Mouse (Mus musculus) liver, postnatal 0 days (tissue): ENCODE measurements around the gene Kmt2b. TPM values are rescaled to one million over a fixed set of nuclear protein-coding genes. Genes with fewer than 3 reads are reported as not detected.

Source experiments
- ATAC-seq: fragments of 200-750 bp; cut with Nextera tagmentation; 2 replicates; pipeline ENCODE4 v1.8.0; 2017; ENCODE audit warnings: mild to moderate bottlenecking, moderate library complexity
- DNase-seq: peaks from one replicate; pipeline ENCODE4 v3.0.0-alpha.2; 2016
- H3K27ac ChIP-seq: fragments of 300-500 bp; sonication (generic); 2 replicates; pipeline ENCODE4 v1.5.1; 2014; ENCODE audit warnings: antibody characterized with exemption, moderate library complexity, mild to moderate bottlenecking, low read depth
- H3K27me3 ChIP-seq: fragments of 300-500 bp; sonication (generic); 2 replicates; pipeline ENCODE4 v1.6.1; 2014; ENCODE audit warnings: low read length, control low read depth, mixed read lengths; ENCODE audit not compliant: insufficient read depth
- H3K36me3 ChIP-seq: fragments of 300-500 bp; sonication (generic); replicated peaks from 2 replicates; pipeline ENCODE4 v1.6.1; 2014; ENCODE audit warnings: mild to moderate bottlenecking, control low read depth, low read length, moderate library complexity, mixed read lengths; ENCODE audit not compliant: insufficient read depth
- H3K4me1 ChIP-seq: fragments of 300-500 bp; sonication (generic); 2 replicates; pipeline ENCODE4 v1.6.1; 2014; ENCODE audit warnings: antibody characterized with exemption, mild to moderate bottlenecking, control low read depth; ENCODE audit not compliant: insufficient read depth
- H3K4me2 ChIP-seq: fragments of 300-500 bp; sonication (generic); 2 replicates; pipeline ENCODE4 v1.6.1; 2014; ENCODE audit warnings: low read depth, mild to moderate bottlenecking, low read length, moderate library complexity, mixed read lengths
- H3K4me3 ChIP-seq: fragments of 300-500 bp; sonication (generic); 2 replicates; pipeline ENCODE4 v1.5.1; 2014; ENCODE audit warnings: low read depth, low read length
- H3K9ac ChIP-seq: fragments of 300-500 bp; sonication (generic); replicated peaks from 2 replicates; pipeline ENCODE4 v1.6.1; 2014; ENCODE audit warnings: mild to moderate bottlenecking, moderate library complexity
- H3K9me3 ChIP-seq: fragments of 300-500 bp; sonication (generic); 2 replicates; pipeline ENCODE4 v1.6.1; 2016; ENCODE audit warnings: mild to moderate bottlenecking, control low read depth, low read length, mixed read lengths
- CTCF ChIP-seq: sonication (generic); IDR thresholded peaks from 2 replicates; pipeline ENCODE4 v1.5.1; 2016; ENCODE audit warnings: antibody characterized with exemption, low read depth
- EP300 ChIP-seq: IDR thresholded peaks from 2 replicates; pipeline ENCODE4 v1.6.1; 2016; ENCODE audit warnings: antibody characterized with exemption, low read depth, mild to moderate bottlenecking
- WGBS: fragments of 180-500 bp; shearing (Covaris S2); extraction: QIAGEN DNeasy Blood & Tissue Kit; methylation state at CpG from one replicate; pipeline ENCODE4 v1.1.7; 2014; ENCODE audit not compliant: insufficient replicate concordance; 5-methylcytosine and 5-hydroxymethylcytosine counted together
- polyA plus RNA-seq: library from polyadenylated mRNA; unstranded; fragments of >200 nt; fragmentation: Nextera tagmentation; extraction: Ambion mirVana; gene quantifications from 2 replicates; pipeline ENCODE4 v1.2.1, GENCODE M21; 2015

Gene Kmt2b
- polyA plus RNA-seq, 1 experiment from 2014 or later: 3.1 TPM

- Histone ChIP-seq H3K36me3 (peaks cover 21% of the 10 kb centered on the region), H3K27ac (peak overlapping the region; percentile 93), H3K9ac (peak overlapping the region; percentile 62), H3K9me3 (no peaks in the 10 kb centered on the region), H3K4me3 (peak overlapping the region; percentile 69), H3K27me3 (no peaks in the 10 kb centered on the region), H3K4me2 (peak overlapping the region; percentile 90), H3K4me1 (peaks cover 13% of the 10 kb centered on the region)
- DNase-seq: no peak
- TF ChIP-seq EP300: no peak
- peak; percentile 62 for TF ChIP-seq CTCF
- 1% methylated on average over 10 of the region's 10 CpGs for WGBS
- peak; percentile 65 for ATAC-seq
Observed at GRCm38 (mm10) chr7:30551445-30552101, 37.0 kb downstream of the Kmt2b start.

- no peak overlapping the region for H3K9ac ChIP-seq
- peaks cover 13% of the 10 kb centered on the region for H3K4me1 ChIP-seq
- ATAC-seq: no peak
- H3K27ac ChIP-seq: no peak overlapping the region
- H3K4me2 ChIP-seq: no peak overlapping the region
- no peaks in the 10 kb centered on the region for H3K27me3 ChIP-seq
- H3K36me3 ChIP-seq: peaks cover 24% of the 10 kb centered on the region
- H3K4me3 ChIP-seq: no peak overlapping the region
- WGBS: 92% methylated on average over 1 of the region's 1 CpGs
- TF ChIP-seq CTCF: no peak
- TF ChIP-seq EP300: no peak
- no peak for DNase-seq
- H3K9me3 ChIP-seq: no peaks in the 10 kb centered on the region
Observed at GRCm38 (mm10) chr7:30550603-30551002, 37.9 kb downstream of the Kmt2b start.

GRCm38 (mm10) chr7:30549880-30550279 lies 38.6 kb downstream of the Kmt2b start:
- no peak overlapping the region for H3K9ac ChIP-seq
- ATAC-seq: no peak
- H3K4me1 ChIP-seq: peaks cover 13% of the 10 kb centered on the region
- WGBS: 81% methylated on average over 2 of the region's 2 CpGs
- H3K36me3 ChIP-seq: peaks cover 20% of the 10 kb centered on the region
- no peaks in the 10 kb centered on the region for H3K9me3 ChIP-seq
- no peak overlapping the region for H3K4me3 ChIP-seq
- DNase-seq: no peak
- TF ChIP-seq CTCF (no peak), EP300 (no peak)
- H3K4me2 ChIP-seq: no peak overlapping the region
- H3K27ac ChIP-seq: no peak overlapping the region
- no peaks in the 10 kb centered on the region for H3K27me3 ChIP-seq

GRCm38 (mm10) chr7:30544327-30544726 lies 44.2 kb downstream of the Kmt2b start:
- Histone ChIP-seq H3K9ac (no peak overlapping the region), H3K27me3 (no peaks in the 10 kb centered on the region), H3K4me3 (no peak overlapping the region), H3K27ac (no peak overlapping the region), H3K9me3 (no peaks in the 10 kb centered on the region), H3K4me2 (no peak overlapping the region), H3K36me3 (peaks cover 14% of the 10 kb centered on the region; the same call in 1 of the 2 replicates), H3K4me1 (no peaks in the 10 kb centered on the region)
- no peak for ATAC-seq
- DNase-seq: no peak
- 52% methylated on average over 2 of the region's 2 CpGs for WGBS
- TF ChIP-seq CTCF (no peak), EP300 (no peak)

- Histone ChIP-seq H3K4me3 (no peak overlapping the region), H3K27ac (no peak overlapping the region), H3K4me2 (no peak overlapping the region), H3K36me3 (peaks cover 4% of the 10 kb centered on the region; the same call in 1 of the 2 replicates), H3K4me1 (peaks cover 3% of the 10 kb centered on the region), H3K9me3 (no peaks in the 10 kb centered on the region), H3K9ac (no peak overlapping the region), H3K27me3 (no peaks in the 10 kb centered on the region)
- DNase-seq (peak; percentile 8), ATAC-seq (no peak)
- TF ChIP-seq CTCF (no peak), EP300 (no peak)
- 81% methylated on average over 7 of the region's 7 CpGs for WGBS
Observed at GRCm38 (mm10) chr7:30540572-30540971, 48.0 kb downstream of the Kmt2b start.

- WGBS: under 1% methylated on average over 44 of the region's 84 CpGs
- Histone ChIP-seq H3K9me3 (no peaks in the 10 kb centered on the region), H3K27ac (peak within 1 kb of the TSS; percentile 57), H3K36me3 (peaks cover 12% of the 10 kb centered on the region), H3K4me2 (peak within 1 kb of the TSS; percentile 100), H3K27me3 (no peaks in the 10 kb centered on the region), H3K4me1 (peaks cover 14% of the 10 kb centered on the region), H3K4me3 (peak within 1 kb of the TSS; percentile 73), H3K9ac (peak within 1 kb of the TSS; percentile 76)
- DNase-seq (peak; percentile 98), ATAC-seq (peak; percentile 97)
- no peak for TF ChIP-seq EP300
- no peak for TF ChIP-seq CTCF
Observed at GRCm38 (mm10) chr7:30534633-30535577, 53.6 kb downstream of the Kmt2b start, which contains the start of gene Arhgap33. Arhgap33 (minus strand) TSS chr7:30535060.
